Mouse (Mus musculus): ENCODE data around the gene Neurl4.
"Not testable (repeated sequence)": the region's sequence is repeated elsewhere in the genome, so short reads cannot be mapped to it uniquely, and the experiment has no call there.

Gene Neurl4

DNA sequence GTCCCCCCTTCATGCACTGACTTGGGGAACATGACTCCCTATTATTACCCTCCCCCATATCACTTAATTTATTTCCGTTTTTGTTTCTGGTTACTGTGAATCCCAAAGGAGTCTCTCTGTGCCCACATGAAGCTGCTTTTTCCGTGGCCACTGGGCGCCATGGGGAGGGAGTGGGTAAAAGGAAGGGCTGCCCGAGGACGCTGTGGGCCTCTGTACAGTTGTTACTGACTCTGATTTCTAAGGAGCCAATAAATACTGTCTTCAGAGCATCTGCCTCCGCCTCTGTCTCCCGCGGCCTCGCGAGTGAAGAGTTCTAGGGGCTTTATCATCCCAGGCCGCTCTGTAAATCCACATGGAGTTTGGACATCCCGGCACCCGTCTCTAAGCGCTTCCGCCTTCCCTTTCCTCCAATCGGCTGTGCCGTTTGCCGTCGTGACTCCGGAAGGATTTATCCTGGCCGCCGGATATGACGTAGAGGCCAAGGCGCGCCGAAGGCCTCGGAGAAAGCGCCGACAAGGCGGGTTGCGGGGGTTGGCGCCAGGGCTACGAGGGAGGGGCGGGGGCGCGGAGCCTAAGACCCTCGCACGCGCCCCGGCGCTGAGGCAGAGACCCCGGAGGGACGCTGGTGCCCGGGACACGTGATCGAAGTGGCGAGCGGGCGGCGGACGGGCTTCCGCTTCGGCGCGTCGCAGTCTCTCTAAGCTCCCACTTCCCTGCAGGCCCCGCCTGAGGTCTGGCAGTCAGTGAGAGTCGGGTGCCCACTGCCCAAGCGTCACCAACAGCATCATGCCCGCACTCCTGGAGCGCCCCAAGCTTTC, 12.9 kb downstream of the Neurl4 start, which contains the start of gene Gps2:
Gps2 (plus strand) TSS at position 335 of the 818 bp plus-strand sequence.
- peaks cover 91% of the 10 kb centered on the region for H3K36me3 ChIP-seq (ENCODE audit: insufficient read depth, low read length)
- H3K27me3 ChIP-seq (ENCODE audit: insufficient read depth, low read length): no peaks in the 10 kb centered on the region
- peaks cover 79% of the 10 kb centered on the region for H3K4me1 ChIP-seq (replicated peaks; ENCODE audit: low read depth, low read length)
- H3K9me3 ChIP-seq (ENCODE audit: low read length): no peaks in the 10 kb centered on the region
- TF ChIP-seq NANOG (IDR thresholded peaks at IDR 0.05; ENCODE audit: borderline replicate concordance, low read length): no peak
- no peak for TF ChIP-seq POU5F1 (IDR thresholded peaks at IDR 0.05; ENCODE audit: borderline replicate concordance, low read length)
- TF ChIP-seq CTCF (conservative IDR thresholded peaks at IDR 0.05; ENCODE audit: low read length): no peak
- peak within 1 kb of the TSS; percentile 90 for H3K4me3 ChIP-seq (replicated peaks; ENCODE audit: low read length)

- Histone ChIP-seq H3K4me3 (replicated peaks; ENCODE audit: low read length) (peak overlapping the region; percentile 90), H3K27me3 (ENCODE audit: insufficient read depth, low read length) (no peaks in the 10 kb centered on the region), H3K9me3 (ENCODE audit: low read length) (no peaks in the 10 kb centered on the region), H3K4me1 (replicated peaks; ENCODE audit: low read depth, low read length) (peaks cover 85% of the 10 kb centered on the region), H3K36me3 (ENCODE audit: insufficient read depth, low read length) (peaks cover 91% of the 10 kb centered on the region)
- TF ChIP-seq CTCF (conservative IDR thresholded peaks at IDR 0.05; ENCODE audit: low read length) (no peak), NANOG (IDR thresholded peaks at IDR 0.05; ENCODE audit: borderline replicate concordance, low read length) (no peak), POU5F1 (IDR thresholded peaks at IDR 0.05; ENCODE audit: borderline replicate concordance, low read length) (no peak)
Measured at GRCm38 (mm10) chr11:69914372-69914764, 13.5 kb downstream of the Neurl4 start.

GRCm38 (mm10) chr11:69914917-69915430, 14.1 kb downstream of the Neurl4 start:
- peak overlapping the region; percentile 90 for H3K4me3 ChIP-seq (replicated peaks; ENCODE audit: low read length)
- no peak for TF ChIP-seq POU5F1 (IDR thresholded peaks at IDR 0.05; ENCODE audit: borderline replicate concordance, low read length)
- TF ChIP-seq CTCF (conservative IDR thresholded peaks at IDR 0.05; ENCODE audit: low read length): no peak
- no peak for TF ChIP-seq NANOG (IDR thresholded peaks at IDR 0.05; ENCODE audit: borderline replicate concordance, low read length)

GRCm38 (mm10) chr11:69915667-69916627, 15.1 kb downstream of the Neurl4 start:
- Histone ChIP-seq H3K27me3 (ENCODE audit: insufficient read depth, low read length) (no peaks in the 10 kb centered on the region), H3K9me3 (ENCODE audit: low read length) (no peaks in the 10 kb centered on the region), H3K4me3 (replicated peaks; ENCODE audit: low read length) (peak overlapping the region; percentile 90; the same call in 1 of the 2 replicates), H3K4me1 (replicated peaks; ENCODE audit: low read depth, low read length) (peaks cover 79% of the 10 kb centered on the region), H3K36me3 (ENCODE audit: insufficient read depth, low read length) (peaks cover 85% of the 10 kb centered on the region)
- peak; percentile 25 for TF ChIP-seq CTCF (conservative IDR thresholded peaks at IDR 0.05; ENCODE audit: low read length)
- TF ChIP-seq POU5F1 (IDR thresholded peaks at IDR 0.05; ENCODE audit: borderline replicate concordance, low read length): no peak

More at GRCm38 (mm10) chr11:69914917-69915430, 14.1 kb downstream of the Neurl4 start:
- Histone ChIP-seq H3K36me3 (ENCODE audit: insufficient read depth, low read length) (peaks cover 91% of the 10 kb centered on the region), H3K27me3 (ENCODE audit: insufficient read depth, low read length) (no peaks in the 10 kb centered on the region), H3K4me1 (replicated peaks; ENCODE audit: low read depth, low read length) (peaks cover 87% of the 10 kb centered on the region), H3K9me3 (ENCODE audit: low read length) (no peaks in the 10 kb centered on the region)

DNA sequence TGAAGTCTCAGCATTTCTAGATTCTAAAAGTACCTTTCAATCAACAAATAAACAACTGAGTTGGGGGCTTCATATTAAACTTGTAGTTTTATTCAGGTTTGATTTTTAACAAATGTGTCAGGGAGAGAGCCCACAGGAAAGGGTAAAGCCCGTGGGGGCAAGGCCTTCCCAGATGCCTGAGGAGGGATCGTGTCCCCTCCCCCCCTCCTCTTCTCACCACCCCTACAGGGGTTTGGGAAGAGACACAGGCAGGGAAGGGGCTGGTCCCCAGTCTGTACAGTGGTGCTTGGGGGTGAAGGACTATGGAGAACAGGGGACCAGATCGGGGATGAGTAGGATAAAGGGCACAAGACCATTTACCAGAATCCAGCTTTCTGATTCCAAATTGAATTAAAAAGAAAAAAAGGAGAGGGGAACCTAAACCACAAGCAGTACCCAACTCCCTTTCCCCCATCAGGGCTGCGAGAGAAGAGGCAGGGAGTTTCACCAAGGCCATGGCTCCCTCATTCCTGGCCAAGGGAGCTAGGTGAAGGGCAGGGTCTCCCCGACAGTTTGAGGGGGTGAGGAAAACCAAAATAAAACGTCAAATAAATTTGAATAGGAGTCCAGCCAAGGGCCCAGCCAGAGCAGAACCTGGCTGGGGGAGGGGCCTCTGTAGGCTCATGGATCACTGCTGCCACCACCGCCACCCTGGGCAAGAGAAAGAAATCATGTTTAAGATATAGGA, 15.9 kb downstream of the Neurl4 start:
- Histone ChIP-seq H3K4me1 (replicated peaks; ENCODE audit: low read depth, low read length) (peaks cover 70% of the 10 kb centered on the region), H3K4me3 (replicated peaks; ENCODE audit: low read length) (peak overlapping the region; percentile 98; the same call in 1 of the 2 replicates), H3K36me3 (ENCODE audit: insufficient read depth, low read length) (peaks cover 76% of the 10 kb centered on the region)
- H3K27me3 ChIP-seq (ENCODE audit: insufficient read depth, low read length); H3K9me3 ChIP-seq (ENCODE audit: low read length): not testable (repeated sequence)

- TF ChIP-seq NANOG (IDR thresholded peaks at IDR 0.05; ENCODE audit: borderline replicate concordance, low read length): no peak
- no peak for TF ChIP-seq POU5F1 (IDR thresholded peaks at IDR 0.05; ENCODE audit: borderline replicate concordance, low read length)
- no peak for TF ChIP-seq CTCF (conservative IDR thresholded peaks at IDR 0.05; ENCODE audit: low read length)
- peaks cover 70% of the 10 kb centered on the region for H3K4me1 ChIP-seq (replicated peaks; ENCODE audit: low read depth, low read length)
- peaks cover 70% of the 10 kb centered on the region for H3K36me3 ChIP-seq (ENCODE audit: insufficient read depth, low read length)
- no peaks in the 10 kb centered on the region for H3K9me3 ChIP-seq (ENCODE audit: low read length)
- H3K27me3 ChIP-seq (ENCODE audit: insufficient read depth, low read length): no peaks in the 10 kb centered on the region
- peak overlapping the region; percentile 98; the same call in 1 of the 2 replicates for H3K4me3 ChIP-seq (replicated peaks; ENCODE audit: low read length)
Measured at GRCm38 (mm10) chr11:69917379-69917948, 16.6 kb downstream of the Neurl4 start.

DNA sequence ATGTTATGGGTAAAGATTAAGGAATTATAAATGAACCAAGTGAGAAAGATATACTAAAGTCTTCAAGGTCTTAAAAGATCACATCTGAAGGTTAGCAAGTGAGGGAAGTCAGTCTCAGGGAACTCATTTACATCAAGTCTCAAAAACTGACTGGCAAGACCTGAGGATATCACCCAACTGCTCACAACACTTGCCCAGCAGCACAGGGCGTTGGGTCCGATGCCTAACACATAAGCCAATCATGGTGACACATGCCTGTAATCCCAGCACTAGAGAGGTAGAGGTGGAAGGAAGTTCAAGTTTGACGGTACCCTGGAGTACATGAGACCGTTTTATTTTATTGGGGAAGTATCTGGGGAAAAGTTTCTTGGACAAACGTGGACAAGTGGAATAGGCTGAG, 17.2 kb downstream of the Neurl4 start:
- peaks cover 63% of the 10 kb centered on the region for H3K36me3 ChIP-seq (ENCODE audit: insufficient read depth, low read length)
- TF ChIP-seq CTCF (conservative IDR thresholded peaks at IDR 0.05; ENCODE audit: low read length): no peak
- TF ChIP-seq NANOG (IDR thresholded peaks at IDR 0.05; ENCODE audit: borderline replicate concordance, low read length): no peak
- TF ChIP-seq POU5F1 (IDR thresholded peaks at IDR 0.05; ENCODE audit: borderline replicate concordance, low read length): no peak
- peaks cover 70% of the 10 kb centered on the region for H3K4me1 ChIP-seq (replicated peaks; ENCODE audit: low read depth, low read length)
- peak overlapping the region; percentile 98 for H3K4me3 ChIP-seq (replicated peaks; ENCODE audit: low read length)
- no peaks in the 10 kb centered on the region for H3K9me3 ChIP-seq (ENCODE audit: low read length)
- no peaks in the 10 kb centered on the region for H3K27me3 ChIP-seq (ENCODE audit: insufficient read depth, low read length)

Data from E14TG2a.4 (cell line).